Mouse (Mus musculus) lung, adult 2 months (tissue): ENCODE measurements at regions not wholly inside any gene's neighbourhood (a gene's known extent, or its start where the extent isn't known, plus 50 kb on each side); places are given as distances from the start of the nearest gene placed in this dataset.

Source experiments
- CTCF ChIP-seq: fragments of 200-500 bp; IDR thresholded peaks from 2 replicates; pipeline ENCODE4 v1.5.1; 2011; ENCODE audit warnings: mild to moderate bottlenecking, low read length, control low read depth; ENCODE audit not compliant: insufficient read depth
- POLR2A ChIP-seq: fragments of 200-500 bp; IDR thresholded peaks from 2 replicates; pipeline ENCODE4 v1.6.1; 2011; ENCODE audit warnings: low read depth, mild to moderate bottlenecking, control low read depth, low read length, borderline replicate concordance; ENCODE audit errors: extremely low read depth

DNA sequence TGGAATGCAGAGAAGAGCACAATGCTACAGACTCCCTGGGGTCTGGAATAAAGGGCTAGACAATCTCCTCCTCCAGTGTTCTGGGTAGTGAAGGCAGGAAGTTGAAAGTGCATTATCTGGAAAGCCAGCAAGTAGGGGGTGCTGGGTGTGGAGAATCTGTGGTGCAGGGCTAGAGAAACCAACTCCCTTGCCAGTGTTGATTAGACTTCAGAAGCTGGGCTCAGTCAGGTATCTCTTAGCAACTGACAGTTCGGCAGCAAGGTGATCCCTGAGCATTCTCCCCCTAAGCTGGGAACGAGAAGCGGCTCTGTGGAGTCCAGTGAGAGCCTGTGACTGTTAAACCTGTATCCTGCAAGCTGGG, 265.7 kb downstream of the Cyp26b1 start:
- TF ChIP-seq POLR2A = no peak
- no peak for TF ChIP-seq CTCF
